Mouse (Mus musculus): ENCODE results near the gene Dbf4.

- TF ChIP-seq GATA1 (IDR thresholded peaks at IDR 0.05; ENCODE audit: low read length) (no peak), TAL1 (IDR thresholded peaks at IDR 0.05; ENCODE audit: low read length) (no peak)
Measured at GRCm38 (mm10) chr5:8349557-8349956, 73.0 kb downstream of the Dbf4 start.
